Mouse (Mus musculus): Measurements from ENCODE around the gene Gm13279. TPM values are rescaled to one million over a fixed set of nuclear protein-coding genes. Genes with fewer than 3 reads are reported as not detected.
A peak's percentile ranks its signal among the peaks of the same experiment; 100 is the strongest.
"Not testable (repeated sequence)": the region's sequence is repeated elsewhere in the genome, so short reads cannot be mapped to it uniquely, and the experiment has no call there.

Gene Gm13279
- polyA plus RNA-seq, 1 experiment from 2014 or later, result not detected

- Histone ChIP-seq H3K27me3 (replicated peaks; ENCODE audit: control insufficient read depth, insufficient read depth, low read length) (no peaks in the 10 kb centered on the region), H3K9me3 (replicated peaks; ENCODE audit: control insufficient read depth, low read length) (no peaks in the 10 kb centered on the region), H3K4me1 (ENCODE audit: control insufficient read depth, insufficient read depth, low read length) (no peaks in the 10 kb centered on the region), H3K36me3 (ENCODE audit: control insufficient read depth, insufficient read depth, low read length) (no peaks in the 10 kb centered on the region), H3K9ac (ENCODE audit: low read length) (no peak within 1 kb of the TSS), H3K27ac (ENCODE audit: low read depth, low read length) (no peak within 1 kb of the TSS), H3K4me3 (ENCODE audit: low read depth, low read length) (no peak within 1 kb of the TSS), H3K4me2 (ENCODE audit: low read length) (no peak within 1 kb of the TSS)
- WGBS, result 76% methylated on average over 1 of the region's 1 CpGs
- no peak for ATAC-seq
- DNase-seq (ENCODE audit: low spot score), result no peak
These were observed 22.5 kb downstream of the Gm13279 start, which contains the start of gene Ifna11 for GRCm38 (mm10) chr4:88819659-88820058. Ifna11 (plus strand) TSS chr4:88819959.

GRCm38 (mm10) chr4:88822995-88823394, 25.8 kb downstream of the Gm13279 start:
- H3K4me3 ChIP-seq (ENCODE audit: low read depth, low read length), result no peak overlapping the region
- H3K27me3 ChIP-seq (replicated peaks; ENCODE audit: control insufficient read depth, insufficient read depth, low read length), result no peaks in the 10 kb centered on the region
- H3K4me2 ChIP-seq (ENCODE audit: low read length), result no peak overlapping the region
- no peaks in the 10 kb centered on the region for H3K36me3 ChIP-seq (ENCODE audit: control insufficient read depth, insufficient read depth, low read length)
- 18% methylated on average over 4 of the region's 4 CpGs for WGBS
- no peak overlapping the region for H3K9ac ChIP-seq (ENCODE audit: low read length)
- no peaks in the 10 kb centered on the region for H3K4me1 ChIP-seq (ENCODE audit: control insufficient read depth, insufficient read depth, low read length)
- H3K27ac ChIP-seq (ENCODE audit: low read depth, low read length), result no peak overlapping the region
- ATAC-seq, result no peak
- DNase-seq (ENCODE audit: low spot score), result peak; percentile 56
- no peaks in the 10 kb centered on the region for H3K9me3 ChIP-seq (replicated peaks; ENCODE audit: control insufficient read depth, low read length)

- not testable (repeated sequence) for H3K9ac ChIP-seq (ENCODE audit: low read length); H3K4me3 ChIP-seq (ENCODE audit: low read depth, low read length); ATAC-seq; H3K4me2 ChIP-seq (ENCODE audit: low read length); DNase-seq (ENCODE audit: low spot score); H3K27me3 ChIP-seq (replicated peaks; ENCODE audit: control insufficient read depth, insufficient read depth, low read length); H3K27ac ChIP-seq (ENCODE audit: low read depth, low read length); H3K36me3 ChIP-seq (ENCODE audit: control insufficient read depth, insufficient read depth, low read length); H3K4me1 ChIP-seq (ENCODE audit: control insufficient read depth, insufficient read depth, low read length); H3K9me3 ChIP-seq (replicated peaks; ENCODE audit: control insufficient read depth, low read length)
These were observed 29.9 kb downstream of the Gm13279 start, which contains the start of gene Ifna6 for GRCm38 (mm10) chr4:88827116-88827515. Ifna6 (plus strand) TSS chr4:88827416.

GRCm38 (mm10) chr4:88830523-88830922, 33.3 kb downstream of the Gm13279 start:
- no peak overlapping the region for H3K4me3 ChIP-seq (ENCODE audit: low read depth, low read length)
- no peak overlapping the region for H3K27ac ChIP-seq (ENCODE audit: low read depth, low read length)
- no peaks in the 10 kb centered on the region for H3K36me3 ChIP-seq (ENCODE audit: control insufficient read depth, insufficient read depth, low read length)
- no peak for ATAC-seq
- DNase-seq (ENCODE audit: low spot score), result peak; percentile 48
- H3K4me1 ChIP-seq (ENCODE audit: control insufficient read depth, insufficient read depth, low read length), result no peaks in the 10 kb centered on the region
- no peaks in the 10 kb centered on the region for H3K9me3 ChIP-seq (replicated peaks; ENCODE audit: control insufficient read depth, low read length)
- WGBS, result 23% methylated on average over 4 of the region's 4 CpGs
- H3K4me2 ChIP-seq (ENCODE audit: low read length), result no peak overlapping the region
- H3K9ac ChIP-seq (ENCODE audit: low read length), result no peak overlapping the region
- H3K27me3 ChIP-seq (replicated peaks; ENCODE audit: control insufficient read depth, insufficient read depth, low read length), result no peaks in the 10 kb centered on the region

GRCm38 (mm10) chr4:88835225-88835624, 38.0 kb downstream of the Gm13279 start, which contains the start of gene Ifna5:
Ifna5 (plus strand) TSS chr4:88835525.
- not testable (repeated sequence) for ATAC-seq; H3K4me2 ChIP-seq (ENCODE audit: low read length); H3K9me3 ChIP-seq (replicated peaks; ENCODE audit: control insufficient read depth, low read length); H3K4me1 ChIP-seq (ENCODE audit: control insufficient read depth, insufficient read depth, low read length); H3K36me3 ChIP-seq (ENCODE audit: control insufficient read depth, insufficient read depth, low read length); H3K9ac ChIP-seq (ENCODE audit: low read length); H3K27me3 ChIP-seq (replicated peaks; ENCODE audit: control insufficient read depth, insufficient read depth, low read length); H3K27ac ChIP-seq (ENCODE audit: low read depth, low read length); H3K4me3 ChIP-seq (ENCODE audit: low read depth, low read length); DNase-seq (ENCODE audit: low spot score)
- WGBS, result 80% methylated on average over 1 of the region's 1 CpGs

- 40% methylated on average over 3 of the region's 3 CpGs for WGBS
- DNase-seq (ENCODE audit: low spot score) (peak; percentile 19), ATAC-seq (no peak)
- no peaks in the 10 kb centered on the region for H3K9me3 ChIP-seq (replicated peaks; ENCODE audit: control insufficient read depth, low read length)
- H3K4me3 ChIP-seq (ENCODE audit: low read depth, low read length), result no peak overlapping the region
- no peak overlapping the region for H3K27ac ChIP-seq (ENCODE audit: low read depth, low read length)
- H3K27me3 ChIP-seq (replicated peaks; ENCODE audit: control insufficient read depth, insufficient read depth, low read length), result no peaks in the 10 kb centered on the region
- no peak overlapping the region for H3K9ac ChIP-seq (ENCODE audit: low read length)
- H3K36me3 ChIP-seq (ENCODE audit: control insufficient read depth, insufficient read depth, low read length), result no peaks in the 10 kb centered on the region
- no peak overlapping the region for H3K4me2 ChIP-seq (ENCODE audit: low read length)
- no peaks in the 10 kb centered on the region for H3K4me1 ChIP-seq (ENCODE audit: control insufficient read depth, insufficient read depth, low read length)
These were observed 41.6 kb downstream of the Gm13279 start for GRCm38 (mm10) chr4:88838828-88839227.

GRCm38 (mm10) chr4:88840058-88840457, 42.9 kb downstream of the Gm13279 start:
- H3K27me3 ChIP-seq (replicated peaks; ENCODE audit: control insufficient read depth, insufficient read depth, low read length), result no peaks in the 10 kb centered on the region
- DNase-seq (ENCODE audit: low spot score), result no peak
- no peaks in the 10 kb centered on the region for H3K36me3 ChIP-seq (ENCODE audit: control insufficient read depth, insufficient read depth, low read length)
- ATAC-seq, result no peak
- no peak overlapping the region for H3K4me2 ChIP-seq (ENCODE audit: low read length)
- H3K4me1 ChIP-seq (ENCODE audit: control insufficient read depth, insufficient read depth, low read length), result no peaks in the 10 kb centered on the region
- no peaks in the 10 kb centered on the region for H3K9me3 ChIP-seq (replicated peaks; ENCODE audit: control insufficient read depth, low read length)
- H3K27ac ChIP-seq (ENCODE audit: low read depth, low read length), result no peak overlapping the region
- no peak overlapping the region for H3K9ac ChIP-seq (ENCODE audit: low read length)
- WGBS, result 70% methylated on average over 3 of the region's 3 CpGs
- H3K4me3 ChIP-seq (ENCODE audit: low read depth, low read length), result no peak overlapping the region

- no peaks in the 10 kb centered on the region for H3K36me3 ChIP-seq (ENCODE audit: control insufficient read depth, insufficient read depth, low read length)
- no peaks in the 10 kb centered on the region for H3K9me3 ChIP-seq (replicated peaks; ENCODE audit: control insufficient read depth, low read length)
- DNase-seq (ENCODE audit: low spot score), result no peak
- H3K4me3 ChIP-seq (ENCODE audit: low read depth, low read length), result no peak within 1 kb of the TSS
- no peak within 1 kb of the TSS for H3K4me2 ChIP-seq (ENCODE audit: low read length)
- ATAC-seq, result no peak
- no peak within 1 kb of the TSS for H3K9ac ChIP-seq (ENCODE audit: low read length)
- H3K4me1 ChIP-seq (ENCODE audit: control insufficient read depth, insufficient read depth, low read length), result no peaks in the 10 kb centered on the region
- H3K27ac ChIP-seq (ENCODE audit: low read depth, low read length), result no peak within 1 kb of the TSS
- WGBS, result 35% methylated on average over 2 of the region's 2 CpGs
- H3K27me3 ChIP-seq (replicated peaks; ENCODE audit: control insufficient read depth, insufficient read depth, low read length), result no peaks in the 10 kb centered on the region
These were observed 44.3 kb downstream of the Gm13279 start, which contains the start of gene Ifna4 for GRCm38 (mm10) chr4:88841438-88841911. Ifna4 (plus strand) TSS chr4:88841861.

GRCm38 (mm10) chr4:88845334-88845733, 48.1 kb downstream of the Gm13279 start:
- no peak overlapping the region for H3K4me3 ChIP-seq (ENCODE audit: low read depth, low read length)
- ATAC-seq (no peak), DNase-seq (ENCODE audit: low spot score) (no peak)
- H3K4me2 ChIP-seq (ENCODE audit: low read length), result no peak overlapping the region
- H3K27me3 ChIP-seq (replicated peaks; ENCODE audit: control insufficient read depth, insufficient read depth, low read length), result no peaks in the 10 kb centered on the region
- no peaks in the 10 kb centered on the region for H3K9me3 ChIP-seq (replicated peaks; ENCODE audit: control insufficient read depth, low read length)
- no peak overlapping the region for H3K9ac ChIP-seq (ENCODE audit: low read length)
- WGBS, result 55% methylated on average over 2 of the region's 2 CpGs
- no peaks in the 10 kb centered on the region for H3K36me3 ChIP-seq (ENCODE audit: control insufficient read depth, insufficient read depth, low read length)
- H3K27ac ChIP-seq (ENCODE audit: low read depth, low read length), result no peak overlapping the region
- no peaks in the 10 kb centered on the region for H3K4me1 ChIP-seq (ENCODE audit: control insufficient read depth, insufficient read depth, low read length)

Measured in forebrain, embryonic 14.5 days (tissue).